Mouse (Mus musculus) liver, embryonic 13.5 days (tissue): ENCODE measurements at regions not wholly inside any gene's neighbourhood (a gene's known extent, or its start where the extent isn't known, plus 50 kb on each side); places are given as distances from the start of the nearest gene placed in this dataset.

ENCODE experiments used
- ATAC-seq: fragments of 200-750 bp; cut with Nextera tagmentation; 2 replicates; pipeline ENCODE4 v1.8.0; 2017; ENCODE audit warnings: low read depth, mild to moderate bottlenecking, moderate number of reproducible peaks, moderate library complexity
- DNase-seq: peaks from one replicate; pipeline ENCODE4 v3.0.0; 2022
- H3K27ac ChIP-seq: fragments of 300-500 bp; sonication (generic); 2 replicates; pipeline ENCODE4 v1.5.1; 2015; ENCODE audit warnings: moderate library complexity, mild to moderate bottlenecking, inconsistent platforms
- H3K27me3 ChIP-seq: fragments of 300-500 bp; sonication (generic); 2 replicates; pipeline ENCODE4 v1.6.1; 2015; ENCODE audit warnings: mild to moderate bottlenecking, inconsistent platforms
- H3K36me3 ChIP-seq: fragments of 300-500 bp; sonication (generic); 2 replicates; pipeline ENCODE4 v1.6.1; 2015; ENCODE audit warnings: mild to moderate bottlenecking, inconsistent platforms
- H3K4me1 ChIP-seq: fragments of 300-500 bp; sonication (generic); replicated peaks from 2 replicates; pipeline ENCODE4 v1.6.1; 2015; ENCODE audit warnings: inconsistent platforms
- H3K4me2 ChIP-seq: fragments of 300-500 bp; sonication (generic); 2 replicates; pipeline ENCODE4 v1.6.1; 2015; ENCODE audit warnings: inconsistent platforms, mild to moderate bottlenecking, moderate library complexity
- H3K4me3 ChIP-seq: fragments of 300-500 bp; sonication (generic); replicated peaks from 2 replicates; pipeline ENCODE4 v1.5.1; 2015; ENCODE audit warnings: mild to moderate bottlenecking, inconsistent platforms
- H3K9ac ChIP-seq: fragments of 300-500 bp; sonication (generic); 2 replicates; pipeline ENCODE4 v1.6.1; 2015; ENCODE audit warnings: mild to moderate bottlenecking, inconsistent platforms
- H3K9me3 ChIP-seq: fragments of 300-500 bp; sonication (generic); replicated peaks from 2 replicates; pipeline ENCODE4 v1.6.1; 2016; ENCODE audit warnings: inconsistent platforms
- WGBS: fragments of 180-500 bp; shearing (Covaris S2); methylation state at CpG from one replicate; pipeline ENCODE4 v1.1.7; 2015; ENCODE audit not compliant: insufficient replicate concordance; 5-methylcytosine and 5-hydroxymethylcytosine counted together

- no peaks in the 10 kb centered on the region for H3K36me3 ChIP-seq
- H3K4me2 ChIP-seq: no peak overlapping the region
- H3K4me1 ChIP-seq: no peaks in the 10 kb centered on the region
- H3K9ac ChIP-seq: no peak overlapping the region
- DNase-seq (no peak), ATAC-seq (no peak)
- H3K27me3 ChIP-seq: no peaks in the 10 kb centered on the region
- no peaks in the 10 kb centered on the region for H3K9me3 ChIP-seq
- H3K27ac ChIP-seq: no peak overlapping the region
- whole genome bisulfite sequencing: 45% methylated on average over 4 of the region's 4 CpGs
- H3K4me3 ChIP-seq: no peak overlapping the region
These were observed 175.8 kb downstream of the Tm4sf1 start for GRCm38 (mm10) chr3:57125792-57126485.

GRCm38 (mm10) chr3:57118016-57118415, 183.8 kb downstream of the Tm4sf1 start:
- Histone ChIP-seq H3K9me3 (no peaks in the 10 kb centered on the region), H3K27ac (no peak overlapping the region), H3K9ac (no peak overlapping the region), H3K4me1 (no peaks in the 10 kb centered on the region), H3K36me3 (no peaks in the 10 kb centered on the region), H3K27me3 (no peaks in the 10 kb centered on the region), H3K4me2 (no peak overlapping the region), H3K4me3 (no peak overlapping the region)
- DNase-seq (no peak), ATAC-seq (no peak)
- 68% methylated on average over 1 of the region's 1 CpGs for WGBS

GRCm38 (mm10) chr3:57102254-57102653, 199.5 kb downstream of the Tm4sf1 start:
- Histone ChIP-seq H3K27ac (no peak overlapping the region), H3K4me1 (no peaks in the 10 kb centered on the region), H3K36me3 (no peaks in the 10 kb centered on the region), H3K4me2 (no peak overlapping the region), H3K27me3 (no peaks in the 10 kb centered on the region), H3K9me3 (no peaks in the 10 kb centered on the region), H3K4me3 (no peak overlapping the region), H3K9ac (no peak overlapping the region)
- DNase-seq (no peak), ATAC-seq (no peak)
- 63% methylated on average over 2 of the region's 2 CpGs for WGBS

- H3K9ac ChIP-seq: no peak overlapping the region
- no peak overlapping the region for H3K27ac ChIP-seq
- no peak overlapping the region for H3K4me2 ChIP-seq
- H3K36me3 ChIP-seq: no peaks in the 10 kb centered on the region
- H3K4me3 ChIP-seq: no peak overlapping the region
- WGBS: 74% methylated on average over 1 of the region's 1 CpGs
- H3K9me3 ChIP-seq: no peaks in the 10 kb centered on the region
- no peaks in the 10 kb centered on the region for H3K27me3 ChIP-seq
- no peak for ATAC-seq
- H3K4me1 ChIP-seq: no peaks in the 10 kb centered on the region
- DNase-seq: no peak
These were observed 201.3 kb downstream of the Tm4sf1 start for GRCm38 (mm10) chr3:57100515-57100914.

- 55% methylated on average over 3 of the region's 3 CpGs for WGBS
- DNase-seq (no peak), ATAC-seq (no peak)
These were observed 206.9 kb downstream of the Tm4sf1 start for GRCm38 (mm10) chr3:57094936-57095335.

GRCm38 (mm10) chr3:57093201-57093940, 208.4 kb downstream of the Tm4sf1 start:
- Histone ChIP-seq H3K4me3 (no peak overlapping the region), H3K9ac (no peak overlapping the region), H3K9me3 (no peaks in the 10 kb centered on the region), H3K27me3 (no peaks in the 10 kb centered on the region), H3K27ac (no peak overlapping the region), H3K4me2 (no peak overlapping the region), H3K4me1 (no peaks in the 10 kb centered on the region), H3K36me3 (no peaks in the 10 kb centered on the region)
- ATAC-seq (no peak), DNase-seq (no peak)
- 53% methylated on average over 1 of the region's 1 CpGs for WGBS

More at GRCm38 (mm10) chr3:57094936-57095335, 206.9 kb downstream of the Tm4sf1 start:
- Histone ChIP-seq H3K4me2 (no peak overlapping the region), H3K4me1 (no peaks in the 10 kb centered on the region), H3K27ac (no peak overlapping the region), H3K9ac (no peak overlapping the region), H3K27me3 (no peaks in the 10 kb centered on the region), H3K36me3 (no peaks in the 10 kb centered on the region), H3K9me3 (no peaks in the 10 kb centered on the region), H3K4me3 (no peak overlapping the region)

GRCm38 (mm10) chr3:57074516-57074915, 227.3 kb downstream of the Tm4sf1 start:
- DNase-seq: no peak
- Histone ChIP-seq H3K9ac (no peak overlapping the region), H3K9me3 (no peaks in the 10 kb centered on the region), H3K4me2 (no peak overlapping the region), H3K27me3 (no peaks in the 10 kb centered on the region), H3K4me3 (no peak overlapping the region), H3K36me3 (no peaks in the 10 kb centered on the region), H3K27ac (no peak overlapping the region), H3K4me1 (no peaks in the 10 kb centered on the region)
- ATAC-seq: no peak
- 73% methylated on average over 1 of the region's 1 CpGs for WGBS

- H3K36me3 ChIP-seq: no peaks in the 10 kb centered on the region
- H3K4me1 ChIP-seq: no peaks in the 10 kb centered on the region
- 48% methylated on average over 4 of the region's 4 CpGs for WGBS
- no peak overlapping the region for H3K4me3 ChIP-seq
- ATAC-seq (no peak), DNase-seq (no peak)
- no peaks in the 10 kb centered on the region for H3K9me3 ChIP-seq
- no peak overlapping the region for H3K27ac ChIP-seq
- H3K9ac ChIP-seq: no peak overlapping the region
- H3K4me2 ChIP-seq: no peak overlapping the region
- no peaks in the 10 kb centered on the region for H3K27me3 ChIP-seq
These were observed 227.8 kb downstream of the Tm4sf1 start for GRCm38 (mm10) chr3:57073962-57074506.

- Histone ChIP-seq H3K4me3 (no peak overlapping the region), H3K4me2 (no peak overlapping the region), H3K27ac (no peak overlapping the region), H3K9me3 (no peaks in the 10 kb centered on the region), H3K36me3 (no peaks in the 10 kb centered on the region), H3K4me1 (no peaks in the 10 kb centered on the region), H3K27me3 (no peaks in the 10 kb centered on the region), H3K9ac (no peak overlapping the region)
- ATAC-seq (no peak), DNase-seq (no peak)
These were observed 268.8 kb downstream of the Tm4sf1 start for GRCm38 (mm10) chr3:57033021-57033420.

- H3K4me1 ChIP-seq: no peaks in the 10 kb centered on the region
- no peak overlapping the region for H3K4me3 ChIP-seq
- H3K36me3 ChIP-seq: no peaks in the 10 kb centered on the region
- H3K27ac ChIP-seq: no peak overlapping the region
- no peak for DNase-seq
- no peak for ATAC-seq
- no peak overlapping the region for H3K9ac ChIP-seq
- H3K9me3 ChIP-seq: no peaks in the 10 kb centered on the region
- H3K4me2 ChIP-seq: no peak overlapping the region
- no peaks in the 10 kb centered on the region for H3K27me3 ChIP-seq
These were observed 283.6 kb downstream of the Tm4sf1 start for GRCm38 (mm10) chr3:57018171-57018570.

- Histone ChIP-seq H3K27ac (no peak overlapping the region), H3K36me3 (no peaks in the 10 kb centered on the region), H3K4me1 (no peaks in the 10 kb centered on the region), H3K9ac (no peak overlapping the region), H3K4me2 (no peak overlapping the region), H3K9me3 (no peaks in the 10 kb centered on the region), H3K27me3 (no peaks in the 10 kb centered on the region), H3K4me3 (no peak overlapping the region)
- no peak for ATAC-seq
- 59% methylated on average over 2 of the region's 2 CpGs for WGBS
- no peak for DNase-seq
These were observed 320.5 kb downstream of the Tm4sf1 start for GRCm38 (mm10) chr3:56981305-56981660.
